Mouse (Mus musculus): ENCODE results near the gene Pgap2. TPM values are rescaled to one million over a fixed set of nuclear protein-coding genes. Genes with fewer than 3 reads are reported as not detected.

Pgap2 gene
- polyA plus RNA-seq, 1 experiment from 2014 or later: 57.0 TPM

DNA sequence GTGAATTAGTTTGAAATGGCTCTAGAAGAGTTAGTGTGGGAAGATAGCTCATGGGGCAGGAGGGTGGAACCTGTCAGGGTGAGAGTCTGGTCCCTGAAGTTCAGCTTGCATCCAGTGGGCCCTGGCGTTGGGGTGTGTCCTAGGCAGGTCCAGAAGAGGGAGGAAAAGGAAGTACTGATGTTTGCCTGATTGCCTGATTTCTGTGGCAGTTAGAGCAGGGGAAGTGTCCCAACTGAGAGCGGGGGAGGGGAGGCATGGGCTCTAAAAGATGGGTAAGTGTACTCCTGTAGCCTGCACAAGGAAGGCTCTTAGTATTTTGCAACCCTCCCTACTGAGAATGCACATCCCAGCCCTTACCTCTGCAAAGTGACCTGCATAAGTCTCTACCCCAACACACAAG lies 33.9 kb downstream of the Pgap2 start:
- 82% methylated on average over 2 of the region's 2 CpGs for WGBS
- no peak for ATAC-seq (ENCODE audit: low FRiP score)
- Histone ChIP-seq H3K27ac (replicated peaks) (no peak overlapping the region), H3K9ac (replicated peaks) (no peak overlapping the region), H3K4me1 (peaks cover 30% of the 10 kb centered on the region), H3K4me2 (no peak overlapping the region), H3K36me3 (peaks cover 17% of the 10 kb centered on the region), H3K9me3 (replicated peaks) (no peaks in the 10 kb centered on the region), H3K4me3 (replicated peaks) (no peak overlapping the region), H3K27me3 (replicated peaks) (no peaks in the 10 kb centered on the region)

DNA sequence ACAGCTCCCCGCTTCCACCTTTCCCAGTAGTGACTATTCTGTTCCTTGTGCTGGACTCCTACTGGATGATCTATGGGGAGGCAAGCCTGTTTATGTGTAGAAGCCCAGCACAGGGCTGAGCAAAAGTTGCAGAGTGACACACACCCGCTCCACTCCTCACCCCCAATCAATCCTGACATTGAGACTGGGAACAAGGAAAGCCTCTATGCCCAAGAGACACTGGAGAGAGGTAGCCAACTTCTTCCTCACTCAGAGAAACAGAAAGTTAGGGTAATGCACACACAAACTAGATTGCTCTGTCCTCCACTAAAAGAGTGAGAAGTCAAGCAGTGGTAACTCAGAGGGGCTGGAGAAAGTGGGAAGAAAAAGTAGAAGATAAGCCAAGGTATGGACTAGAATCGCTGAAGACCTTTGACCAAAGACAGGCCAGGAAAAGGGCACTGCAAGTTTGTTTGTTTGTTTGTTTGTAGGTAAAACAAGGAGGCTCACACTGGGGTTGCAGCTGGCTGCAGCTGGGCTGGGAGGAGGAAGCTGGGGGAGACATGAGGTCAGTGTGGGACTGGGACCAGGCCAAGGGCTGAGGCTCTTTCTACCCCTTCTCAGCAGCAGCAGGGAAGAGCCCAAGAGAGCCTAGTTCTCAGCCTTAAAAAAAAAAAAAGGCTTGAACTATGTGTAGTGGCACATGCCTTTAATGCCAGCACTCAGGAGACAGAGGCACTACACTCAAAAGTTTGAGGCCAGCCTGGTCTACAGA lies 35.0 kb downstream of the Pgap2 start:
- 89% methylated on average over 3 of the region's 3 CpGs for WGBS
- no peak for ATAC-seq (ENCODE audit: low FRiP score)
- no peak overlapping the region for H3K4me2 ChIP-seq
- H3K4me3 ChIP-seq (replicated peaks): no peak overlapping the region
- no peak overlapping the region for H3K9ac ChIP-seq (replicated peaks)
- no peaks in the 10 kb centered on the region for H3K27me3 ChIP-seq (replicated peaks)
- H3K27ac ChIP-seq (replicated peaks): no peak overlapping the region; the same call in 1 of the 2 replicates
- peaks cover 8% of the 10 kb centered on the region for H3K36me3 ChIP-seq
- no peaks in the 10 kb centered on the region for H3K9me3 ChIP-seq (replicated peaks)
- peaks cover 39% of the 10 kb centered on the region for H3K4me1 ChIP-seq

DNA sequence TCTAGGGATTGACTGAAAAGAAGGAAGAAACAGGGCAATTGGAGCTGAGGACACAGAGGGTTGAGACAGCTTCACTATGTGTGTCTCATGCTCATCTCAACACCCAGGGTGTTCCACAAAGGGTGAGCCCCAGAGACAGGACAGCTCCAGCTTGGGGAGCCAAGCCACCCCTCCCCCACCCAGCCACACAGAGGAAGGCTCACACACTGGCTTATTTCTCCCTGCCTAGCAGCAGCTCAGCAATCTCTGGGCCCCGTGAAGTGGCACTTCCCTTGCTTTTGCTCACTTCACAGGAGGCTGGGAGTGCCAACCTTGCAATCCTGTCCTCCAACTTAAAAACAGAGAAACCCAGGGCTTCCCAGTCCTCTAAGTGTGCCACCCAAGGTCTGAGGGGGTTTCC lies 35.8 kb downstream of the Pgap2 start:
- Histone ChIP-seq H3K27ac (replicated peaks) (0 out of 2 replicates have a peak overlapping the region, but pooled peaks have one; percentile 33), H3K36me3 (0 out of 2 replicates have a peak, but pooled peaks cover 2% of the 10 kb centered on the region), H3K4me3 (replicated peaks) (no peak overlapping the region), H3K4me2 (no peak overlapping the region), H3K9me3 (replicated peaks) (no peaks in the 10 kb centered on the region), H3K4me1 (peaks cover 39% of the 10 kb centered on the region), H3K9ac (replicated peaks) (no peak overlapping the region), H3K27me3 (replicated peaks) (no peaks in the 10 kb centered on the region)
- ATAC-seq (ENCODE audit: low FRiP score): no peak
- WGBS: 19% methylated on average over 1 of the region's 1 CpGs

DNA sequence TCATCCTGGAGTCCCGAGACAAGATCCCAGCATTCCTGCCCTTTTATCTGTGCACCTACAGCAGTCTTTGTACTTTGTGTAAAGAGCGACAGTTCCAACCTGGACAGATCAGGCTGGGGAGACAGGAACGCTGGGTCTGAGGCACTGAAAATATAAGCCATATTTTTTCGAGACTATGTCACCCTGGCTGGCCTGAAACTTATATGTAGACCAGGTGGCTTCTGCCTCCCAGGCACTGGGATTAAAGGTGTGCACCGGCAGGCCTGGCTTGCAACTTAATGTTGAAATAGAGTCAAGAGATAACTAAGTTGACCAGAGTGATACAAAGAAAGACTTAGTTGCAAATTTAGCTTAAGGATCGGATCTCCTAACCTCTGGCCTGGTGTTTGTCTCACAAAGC lies 36.3 kb downstream of the Pgap2 start:
- WGBS: 73% methylated on average over 6 of the region's 6 CpGs
- Histone ChIP-seq H3K36me3 (no peaks in the 10 kb centered on the region), H3K4me2 (no peak overlapping the region), H3K27me3 (replicated peaks) (no peaks in the 10 kb centered on the region), H3K9ac (replicated peaks) (no peak overlapping the region), H3K27ac (replicated peaks) (0 out of 2 replicates have a peak overlapping the region, but pooled peaks have one; percentile 33), H3K4me1 (peaks cover 44% of the 10 kb centered on the region), H3K4me3 (replicated peaks) (no peak overlapping the region), H3K9me3 (replicated peaks) (no peaks in the 10 kb centered on the region)
- no peak for ATAC-seq (ENCODE audit: low FRiP score)

DNA sequence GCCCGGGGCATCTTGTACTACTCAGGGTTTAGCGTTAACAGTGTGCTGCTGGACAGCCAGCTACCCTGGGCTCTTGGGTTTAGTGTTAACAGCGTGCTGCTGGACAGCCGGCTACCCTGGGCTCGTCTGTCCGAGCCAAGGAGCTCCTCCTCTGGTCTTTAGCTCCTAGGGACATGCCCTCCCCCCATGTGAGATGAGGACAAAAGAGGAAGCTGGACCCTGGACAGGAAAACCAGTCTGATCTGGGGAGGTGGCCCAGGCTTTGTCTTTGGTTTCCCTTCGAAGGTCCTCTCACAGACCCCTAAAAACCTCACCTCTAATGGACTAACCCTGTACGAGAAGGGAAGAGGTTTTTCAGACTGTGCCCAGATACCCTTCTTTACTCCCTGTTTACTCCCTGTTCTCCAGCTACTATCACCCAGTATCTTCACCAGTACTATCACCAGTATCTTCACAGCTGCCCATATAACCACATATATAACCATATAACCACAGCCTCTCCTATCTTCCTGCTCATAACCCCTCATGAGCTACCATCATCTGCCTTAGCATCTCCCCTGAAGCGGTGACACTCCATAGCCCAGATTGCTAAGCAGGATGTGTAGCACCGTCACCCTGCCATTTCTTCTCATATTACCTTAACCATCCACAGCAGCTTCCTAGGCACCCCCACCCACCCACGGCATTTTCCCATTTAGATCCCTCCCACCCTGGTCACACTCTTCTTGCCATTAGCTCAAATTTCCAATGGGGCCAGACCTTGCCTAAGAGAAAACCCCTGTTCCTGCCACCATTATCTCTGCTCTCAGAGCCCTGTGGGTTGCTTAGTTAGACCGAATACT lies 37.2 kb downstream of the Pgap2 start:
- H3K9ac ChIP-seq (replicated peaks): no peak overlapping the region
- no peaks in the 10 kb centered on the region for H3K9me3 ChIP-seq (replicated peaks)
- H3K27ac ChIP-seq (replicated peaks): no peak overlapping the region
- ATAC-seq (ENCODE audit: low FRiP score): no peak
- no peaks in the 10 kb centered on the region for H3K36me3 ChIP-seq
- peak overlapping the region; percentile 96 for H3K4me2 ChIP-seq
- H3K27me3 ChIP-seq (replicated peaks): no peaks in the 10 kb centered on the region
- no peak overlapping the region for H3K4me3 ChIP-seq (replicated peaks)
- peaks cover 47% of the 10 kb centered on the region for H3K4me1 ChIP-seq
- 61% methylated on average over 12 of the region's 12 CpGs for WGBS

DNA sequence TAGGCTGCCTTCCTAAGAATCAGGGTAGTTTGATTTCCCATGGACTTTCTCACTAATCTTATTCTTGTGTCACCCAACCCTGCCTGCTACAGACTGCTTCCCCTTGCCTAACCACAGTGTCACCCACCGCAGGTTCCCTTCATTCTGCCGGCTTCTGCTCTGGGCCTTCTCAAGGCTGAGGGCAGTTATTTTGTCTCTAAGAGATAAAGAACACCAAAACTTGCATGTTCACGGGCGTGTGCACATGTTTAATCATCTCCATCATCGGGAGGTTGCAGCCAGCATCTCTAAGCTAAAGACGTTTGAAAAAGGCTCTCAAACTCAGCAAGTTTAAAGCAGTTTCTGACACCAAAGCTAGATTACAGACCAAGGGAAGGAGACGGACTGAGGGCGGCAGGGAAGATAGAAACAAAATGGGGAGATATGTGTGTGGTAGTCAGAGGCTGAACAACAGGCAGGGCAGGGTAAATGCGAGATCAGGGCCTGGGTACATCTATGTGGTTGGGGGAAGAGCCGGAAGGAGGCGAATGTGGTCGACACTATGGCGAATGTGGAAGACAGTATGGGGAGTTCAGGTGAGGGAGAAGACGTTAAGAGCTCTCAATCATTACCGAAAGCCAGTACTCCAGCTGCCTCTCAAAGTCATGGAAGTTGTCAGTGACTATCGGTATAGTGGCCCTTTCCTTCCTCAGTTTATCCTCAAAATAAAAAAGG lies 38.8 kb downstream of the Pgap2 start:
- Histone ChIP-seq H3K36me3 (no peaks in the 10 kb centered on the region), H3K9ac (replicated peaks) (peak overlapping the region; percentile 77), H3K4me2 (peak overlapping the region; percentile 96), H3K4me3 (replicated peaks) (peak overlapping the region; percentile 69), H3K27ac (replicated peaks) (0 out of 2 replicates have a peak overlapping the region, but pooled peaks have one; percentile 88), H3K9me3 (replicated peaks) (no peaks in the 10 kb centered on the region), H3K27me3 (replicated peaks) (no peaks in the 10 kb centered on the region), H3K4me1 (peaks cover 47% of the 10 kb centered on the region)
- 36% methylated on average over 16 of the region's 16 CpGs for WGBS
- no peak for ATAC-seq (ENCODE audit: low FRiP score)

DNA sequence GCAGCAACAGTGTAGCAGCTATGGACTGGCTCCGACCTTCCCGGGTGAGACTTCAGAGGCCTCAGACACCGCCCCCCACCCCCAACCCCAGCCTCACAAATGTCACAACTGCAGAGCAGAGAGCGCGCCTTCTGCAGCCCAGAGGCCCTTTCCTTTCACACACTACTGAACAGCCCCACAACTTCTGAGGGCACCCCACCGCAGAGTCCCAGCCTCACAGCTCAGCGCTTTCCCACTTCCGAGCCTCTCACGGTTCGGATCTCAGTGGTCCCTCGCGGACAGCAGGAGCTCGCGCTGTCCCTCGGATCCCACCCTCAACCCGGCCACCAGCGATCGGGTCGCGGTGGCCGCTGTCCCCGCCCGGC lies 39.5 kb downstream of the Pgap2 start:
- H3K27me3 ChIP-seq (replicated peaks): no peaks in the 10 kb centered on the region
- peak overlapping the region; percentile 77 for H3K9ac ChIP-seq (replicated peaks)
- peak; percentile 29 for ATAC-seq (ENCODE audit: low FRiP score)
- peak overlapping the region; percentile 96 for H3K4me2 ChIP-seq
- H3K4me3 ChIP-seq (replicated peaks): peak overlapping the region; percentile 69
- peaks cover 47% of the 10 kb centered on the region for H3K4me1 ChIP-seq
- H3K27ac ChIP-seq (replicated peaks): peak overlapping the region; percentile 88
- under 1% methylated on average over 23 of the region's 23 CpGs for WGBS
- no peaks in the 10 kb centered on the region for H3K9me3 ChIP-seq (replicated peaks)
- H3K36me3 ChIP-seq: no peaks in the 10 kb centered on the region

DNA sequence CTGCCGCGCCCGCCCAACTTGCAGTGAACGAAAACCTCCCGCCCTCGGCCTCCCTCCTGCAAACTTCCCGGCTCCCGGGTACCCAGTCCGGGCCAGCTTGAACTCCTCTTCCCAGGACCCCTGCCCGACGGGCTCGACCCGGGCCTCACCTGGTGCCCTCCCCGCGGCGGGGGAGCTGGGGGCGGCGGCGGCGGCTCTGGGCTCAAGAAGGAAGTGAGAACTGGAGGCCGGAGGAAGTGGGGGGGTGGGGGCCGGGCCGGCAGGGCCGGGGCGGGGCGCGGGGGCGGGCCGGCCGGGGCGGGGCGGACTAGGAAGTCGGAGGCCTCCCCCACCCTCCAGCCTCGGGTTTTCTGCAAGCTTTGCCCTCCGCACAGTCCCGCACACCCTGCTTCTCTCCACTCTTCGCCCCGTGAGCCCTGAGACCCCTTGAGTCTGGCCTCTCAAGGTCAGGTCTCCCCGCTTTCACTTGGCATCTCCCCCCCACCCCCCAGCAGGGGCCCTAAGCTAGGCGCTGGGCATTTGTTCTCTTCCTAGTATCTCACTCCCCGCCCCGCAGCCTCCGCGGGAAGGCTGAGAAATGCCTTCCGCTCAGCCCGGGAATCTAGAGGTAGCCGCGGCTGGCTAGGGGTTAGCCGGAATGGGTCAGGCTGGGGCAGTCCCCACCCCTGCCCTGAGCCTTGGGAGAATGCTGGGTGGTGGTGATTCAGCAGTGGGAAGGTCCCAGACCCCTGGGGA lies 40.1 kb downstream of the Pgap2 start:
- peak overlapping the region; percentile 69 for H3K4me3 ChIP-seq (replicated peaks)
- under 1% methylated on average over 46 of the region's 49 CpGs for WGBS
- H3K36me3 ChIP-seq: no peaks in the 10 kb centered on the region
- ATAC-seq (ENCODE audit: low FRiP score): peak; percentile 84
- H3K9me3 ChIP-seq (replicated peaks): no peaks in the 10 kb centered on the region
- peak overlapping the region; percentile 88 for H3K27ac ChIP-seq (replicated peaks)
- peak overlapping the region; percentile 96 for H3K4me2 ChIP-seq
- H3K9ac ChIP-seq (replicated peaks): peak overlapping the region; percentile 77
- H3K4me1 ChIP-seq: peaks cover 47% of the 10 kb centered on the region
- H3K27me3 ChIP-seq (replicated peaks): no peaks in the 10 kb centered on the region

DNA sequence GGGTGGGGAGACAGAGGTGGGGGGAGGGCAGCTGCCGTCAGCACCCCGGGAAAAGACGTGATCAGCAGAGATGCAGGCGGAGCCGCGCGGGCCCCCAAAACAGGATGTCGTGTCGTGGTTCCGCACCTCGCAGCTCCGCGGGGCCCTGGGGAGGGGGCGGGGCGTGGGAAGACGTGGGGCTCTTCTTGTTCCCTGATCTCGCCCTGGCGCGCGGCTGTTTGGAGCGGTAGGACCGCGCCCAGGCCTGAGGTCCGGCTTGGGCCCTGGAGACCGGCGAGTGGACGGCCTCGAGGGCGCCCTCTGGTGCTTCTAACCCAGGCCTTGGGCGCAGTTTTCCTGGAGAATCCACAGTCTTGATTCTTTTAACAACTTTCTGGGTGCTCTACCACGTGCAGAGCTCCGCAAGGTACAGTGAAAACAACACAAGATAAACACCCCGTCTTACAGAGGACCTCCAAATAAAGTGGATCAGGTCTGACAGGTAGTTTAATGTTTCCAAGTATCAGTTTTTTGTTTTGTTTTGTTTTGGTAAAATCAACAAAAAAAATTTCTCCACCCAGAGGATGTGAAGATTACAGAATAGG lies 40.7 kb downstream of the Pgap2 start:
- H3K27me3 ChIP-seq (replicated peaks): no peaks in the 10 kb centered on the region
- H3K27ac ChIP-seq (replicated peaks): peak overlapping the region; percentile 88
- peak overlapping the region; percentile 96 for H3K4me2 ChIP-seq
- H3K4me3 ChIP-seq (replicated peaks): peak overlapping the region; percentile 69
- ATAC-seq (ENCODE audit: low FRiP score): peak; percentile 77
- peak overlapping the region; percentile 77 for H3K9ac ChIP-seq (replicated peaks)
- under 1% methylated on average over 33 of the region's 33 CpGs for WGBS
- H3K9me3 ChIP-seq (replicated peaks): no peaks in the 10 kb centered on the region
- no peaks in the 10 kb centered on the region for H3K36me3 ChIP-seq
- peaks cover 47% of the 10 kb centered on the region for H3K4me1 ChIP-seq

DNA sequence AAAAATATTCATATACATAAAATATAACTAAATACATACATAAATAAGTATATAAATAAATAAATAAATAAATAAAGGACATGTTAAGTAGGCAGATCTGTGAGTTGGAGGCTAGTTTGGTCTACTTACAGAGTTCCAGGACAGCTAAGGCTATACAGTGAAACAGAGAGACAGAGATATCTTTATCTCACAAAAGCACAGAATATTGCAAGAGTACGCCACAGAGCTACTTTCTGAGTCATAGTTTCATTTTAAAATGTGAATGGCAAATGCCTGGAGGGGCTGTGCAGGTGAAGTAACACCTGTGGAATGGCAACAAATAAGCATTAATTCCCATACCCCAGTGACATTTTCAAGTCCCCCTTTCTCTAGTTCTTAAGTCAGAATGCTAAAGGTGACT lies 43.6 kb downstream of the Pgap2 start:
- no peaks in the 10 kb centered on the region for H3K27me3 ChIP-seq (replicated peaks)
- no peaks in the 10 kb centered on the region for H3K9me3 ChIP-seq (replicated peaks)
- H3K9ac ChIP-seq (replicated peaks): no peak overlapping the region
- H3K27ac ChIP-seq (replicated peaks): no peak overlapping the region
- H3K36me3 ChIP-seq: no peaks in the 10 kb centered on the region
- H3K4me3 ChIP-seq (replicated peaks): no peak overlapping the region
- 83% methylated on average over 1 of the region's 1 CpGs for WGBS
- peaks cover 19% of the 10 kb centered on the region for H3K4me1 ChIP-seq
- no peak overlapping the region for H3K4me2 ChIP-seq
- no peak for ATAC-seq (ENCODE audit: low FRiP score)

DNA sequence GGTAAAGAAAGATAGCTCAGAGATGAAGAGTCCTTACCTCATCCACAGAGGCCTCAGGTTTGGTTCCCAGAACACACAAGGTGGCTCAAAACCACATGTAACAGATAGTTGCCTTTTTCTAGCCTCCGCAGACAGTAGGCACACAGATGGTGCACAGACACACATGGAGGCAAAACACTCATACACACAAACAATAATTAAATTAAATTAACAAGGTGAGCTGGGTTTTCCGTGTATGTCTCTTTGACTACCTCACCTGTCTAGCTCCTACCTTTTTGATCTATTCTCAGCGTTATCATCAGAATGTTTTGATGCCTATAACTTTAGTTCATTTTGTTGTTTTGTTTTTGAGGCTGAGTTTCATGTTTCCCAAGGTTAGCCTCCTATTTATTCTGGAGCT lies 45.9 kb downstream of the Pgap2 start, which contains the start of gene Rhog:
Gene Rhog (minus strand): TSS at position 101 of the 400 bp plus-strand sequence.
- no peak for ATAC-seq (ENCODE audit: low FRiP score)
- no peak within 1 kb of the TSS for H3K4me3 ChIP-seq (replicated peaks)

More for the DNA sequence above, 45.9 kb downstream of the Pgap2 start, which contains the start of gene Rhog:
- no peaks in the 10 kb centered on the region for H3K27me3 ChIP-seq (replicated peaks)
- no peak within 1 kb of the TSS for H3K4me2 ChIP-seq
- H3K36me3 ChIP-seq: no peaks in the 10 kb centered on the region
- H3K4me1 ChIP-seq: peaks cover 6% of the 10 kb centered on the region
- H3K27ac ChIP-seq (replicated peaks): no peak within 1 kb of the TSS
- no peak within 1 kb of the TSS for H3K9ac ChIP-seq (replicated peaks)
- no peaks in the 10 kb centered on the region for H3K9me3 ChIP-seq (replicated peaks)
- WGBS: 88% methylated on average over 3 of the region's 3 CpGs
